Mouse (Mus musculus) limb, embryonic 11.5 days (tissue): ENCODE measurements around the gene Brat1. TPM values are rescaled to one million over a fixed set of nuclear protein-coding genes. Genes with fewer than 3 reads are reported as not detected.
A peak's percentile ranks its signal among the peaks of the same experiment; 100 is the strongest.

Source experiments
- ATAC-seq: fragments of 200-750 bp; cut with Nextera tagmentation; 2 replicates; pipeline ENCODE4 v1.8.0; 2017; ENCODE audit warnings: low read depth; ENCODE audit not compliant: insufficient number of reproducible peaks, low FRiP score, low TSS enrichment
- DNase-seq: peaks from one replicate; pipeline ENCODE4 v3.0.0-alpha.2; 2015; ENCODE audit warnings: low spot score
- H3K27ac ChIP-seq: fragments of 300-500 bp; sonication (generic); replicated peaks from 2 replicates; pipeline ENCODE4 v1.5.1; 2014; ENCODE audit warnings: low read depth, mild to moderate bottlenecking, low read length
- H3K27me3 ChIP-seq: fragments of 300-500 bp; sonication (generic); 2 replicates; pipeline ENCODE4 v1.6.1; 2014; ENCODE audit warnings: mild to moderate bottlenecking, low read length, mixed read lengths; ENCODE audit not compliant: control insufficient read depth, insufficient read depth
- H3K36me3 ChIP-seq: fragments of 300-500 bp; sonication (generic); 2 replicates; pipeline ENCODE4 v1.6.1; 2014; ENCODE audit warnings: mild to moderate bottlenecking, low read length, moderate library complexity, mixed read lengths; ENCODE audit not compliant: control insufficient read depth, insufficient read depth
- H3K4me1 ChIP-seq: fragments of 300-500 bp; sonication (generic); 2 replicates; pipeline ENCODE4 v1.6.1; 2014; ENCODE audit warnings: low read length, mixed read lengths; ENCODE audit not compliant: control insufficient read depth, insufficient read depth
- H3K4me2 ChIP-seq: fragments of 300-500 bp; sonication (generic); 2 replicates; pipeline ENCODE4 v1.6.1; 2014; ENCODE audit warnings: low read depth, mild to moderate bottlenecking, moderate library complexity; ENCODE audit not compliant: severe bottlenecking
- H3K4me3 ChIP-seq: fragments of 300-500 bp; sonication (generic); 2 replicates; pipeline ENCODE4 v1.5.1; 2014; ENCODE audit warnings: low read depth, low read length
- H3K9ac ChIP-seq: fragments of 300-500 bp; sonication (generic); 2 replicates; pipeline ENCODE4 v1.6.1; 2014; ENCODE audit warnings: mild to moderate bottlenecking, low read length
- H3K9me3 ChIP-seq: fragments of 300-500 bp; sonication (generic); 2 replicates; pipeline ENCODE4 v1.6.1; 2016; ENCODE audit warnings: low read length; ENCODE audit not compliant: control insufficient read depth
- WGBS: fragments of 180-500 bp; shearing (Covaris S2); extraction: QIAGEN DNeasy Blood & Tissue Kit; methylation state at CpG from one replicate; pipeline ENCODE4 v1.1.7; 2014; 5-methylcytosine and 5-hydroxymethylcytosine counted together
- polyA plus RNA-seq: library from polyadenylated mRNA; unstranded; fragments of >200 nt; fragmentation: Nextera tagmentation; extraction: Ambion mirVana; gene quantifications from 2 replicates; pipeline ENCODE4 v1.2.1, GENCODE M21; 2014

Gene Brat1
- polyA plus RNA-seq, 1 experiment from 2014 or later: 12.0 TPM

DNA sequence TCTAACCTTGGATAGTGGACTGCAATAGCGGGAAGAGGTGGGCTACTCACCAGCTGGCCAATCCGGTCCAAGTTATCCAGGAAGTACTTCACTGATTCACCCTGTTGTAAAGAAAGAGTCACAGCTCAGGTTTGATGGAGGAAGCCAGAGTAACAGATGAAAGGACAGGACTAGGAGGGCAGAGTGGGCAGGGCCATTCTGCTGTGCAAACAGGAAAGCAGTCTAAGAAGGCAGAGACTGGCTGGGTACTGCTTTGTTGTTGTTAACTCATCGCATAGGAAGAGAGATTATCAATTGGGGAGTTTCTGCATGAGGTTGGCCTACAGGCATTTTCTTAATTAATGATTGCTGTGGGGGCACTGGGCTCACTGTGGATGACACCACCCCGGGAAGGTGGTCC lies 57.7 kb downstream of the Brat1 start:
- H3K27me3 ChIP-seq: no peaks in the 10 kb centered on the region
- H3K4me3 ChIP-seq: no peak overlapping the region
- DNase-seq (no peak), ATAC-seq (no peak)
- WGBS: 92% methylated on average over 4 of the region's 4 CpGs
- peaks cover 14% of the 10 kb centered on the region for H3K36me3 ChIP-seq
- H3K27ac ChIP-seq: no peak overlapping the region
- no peaks in the 10 kb centered on the region for H3K4me1 ChIP-seq
- no peaks in the 10 kb centered on the region for H3K9me3 ChIP-seq
- no peak overlapping the region for H3K9ac ChIP-seq
- H3K4me2 ChIP-seq: no peak overlapping the region

DNA sequence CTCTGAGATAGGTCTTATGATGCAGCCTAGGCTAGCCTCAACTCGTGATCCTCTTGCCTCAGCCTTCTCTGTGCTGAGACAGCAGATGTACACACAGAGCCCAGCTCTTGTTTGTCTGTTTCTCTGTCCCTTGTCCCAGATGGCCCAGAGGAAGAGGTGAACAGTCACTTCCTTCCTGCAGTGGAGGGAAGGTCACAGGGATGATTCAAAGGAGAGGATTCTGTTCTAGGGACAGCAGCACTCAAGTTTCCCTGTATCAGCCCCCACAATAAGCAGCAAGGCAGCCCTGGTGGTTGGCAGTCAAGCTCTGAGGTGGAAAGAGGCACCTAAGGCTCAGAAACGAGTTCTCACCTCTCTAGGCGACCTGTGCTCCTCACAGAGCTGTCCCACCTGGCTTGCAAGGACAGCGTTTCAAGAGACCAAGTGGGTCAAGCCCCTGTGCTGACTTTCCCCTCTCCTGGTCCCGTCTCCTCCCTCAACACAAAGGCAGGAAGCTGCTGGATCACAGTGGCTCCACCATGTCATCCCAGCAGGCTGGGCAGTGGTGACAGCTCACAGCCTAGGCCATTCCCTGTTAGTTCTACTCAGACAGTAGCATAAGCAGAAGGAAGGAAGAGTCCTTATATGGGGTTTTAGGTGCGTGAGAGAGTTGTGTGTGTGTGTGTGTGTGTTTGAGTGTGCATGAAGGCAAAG lies 60.3 kb downstream of the Brat1 start:
- ATAC-seq (no peak), DNase-seq (no peak)
- H3K4me2 ChIP-seq: no peak overlapping the region
- peaks cover 4% of the 10 kb centered on the region; the same call in 1 of the 2 replicates for H3K4me1 ChIP-seq
- H3K9ac ChIP-seq: no peak overlapping the region
- peaks cover 8% of the 10 kb centered on the region for H3K36me3 ChIP-seq
- no peaks in the 10 kb centered on the region for H3K27me3 ChIP-seq
- 78% methylated on average over 6 of the region's 6 CpGs for WGBS
- no peak overlapping the region for H3K4me3 ChIP-seq
- H3K9me3 ChIP-seq: no peaks in the 10 kb centered on the region
- peak overlapping the region; percentile 1; the same call in 1 of the 2 replicates for H3K27ac ChIP-seq

DNA sequence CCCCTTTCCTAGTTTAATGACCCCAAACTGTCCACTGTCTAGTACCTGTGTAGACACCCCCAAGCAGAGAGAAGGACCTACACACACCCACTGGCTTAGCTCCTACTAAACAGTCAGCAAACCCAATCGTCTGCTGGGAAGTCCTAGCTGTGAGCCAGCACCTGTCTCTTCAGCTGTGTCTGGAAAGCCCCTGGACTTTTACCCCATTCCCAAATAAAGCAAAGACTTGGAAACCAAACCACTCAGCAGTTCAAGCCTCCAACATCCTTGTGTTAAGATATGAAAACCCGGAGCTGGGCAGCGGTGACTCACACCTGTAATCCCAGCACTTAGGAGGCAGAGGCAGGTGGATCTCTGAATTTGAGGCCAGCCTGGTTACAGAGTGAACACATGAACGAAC lies 61.8 kb downstream of the Brat1 start:
- Histone ChIP-seq H3K4me1 (peaks cover 5% of the 10 kb centered on the region), H3K36me3 (peaks cover 3% of the 10 kb centered on the region; the same call in 1 of the 2 replicates), H3K27ac (no peak overlapping the region)

DNA sequence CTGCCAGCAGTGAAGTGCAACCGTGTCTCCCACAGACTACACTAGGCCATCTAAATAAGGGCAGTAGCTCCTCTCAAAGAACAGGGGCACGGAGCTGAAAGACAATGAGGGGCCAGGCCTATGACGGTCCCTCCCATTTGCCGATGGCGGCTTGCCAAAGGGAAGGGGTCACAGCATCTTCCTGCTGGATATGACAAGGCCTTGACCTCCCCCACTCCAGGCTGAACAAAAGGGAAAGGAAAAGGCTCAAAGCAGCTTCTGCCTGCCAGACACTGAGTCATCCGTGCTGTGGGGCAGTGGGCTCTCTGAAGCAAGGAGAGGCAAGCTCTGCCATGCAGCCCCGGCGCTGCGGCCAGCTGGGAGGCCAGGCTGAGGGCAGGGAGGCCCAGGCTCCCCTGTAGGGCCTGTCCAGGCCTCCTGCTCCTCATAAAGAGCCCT lies 62.9 kb downstream of the Brat1 start:
- Histone ChIP-seq H3K27me3 (no peaks in the 10 kb centered on the region), H3K9ac (no peak overlapping the region), H3K36me3 (peaks cover 3% of the 10 kb centered on the region; the same call in 1 of the 2 replicates), H3K4me1 (peaks cover 9% of the 10 kb centered on the region), H3K4me2 (no peak overlapping the region), H3K4me3 (no peak overlapping the region), H3K9me3 (no peaks in the 10 kb centered on the region), H3K27ac (0 out of 2 replicates have a peak overlapping the region, but pooled peaks have one; percentile 3)
- ATAC-seq (no peak), DNase-seq (no peak)
- WGBS: 60% methylated on average over 9 of the region's 9 CpGs

More for the DNA sequence above, 61.8 kb downstream of the Brat1 start:
- no peak for DNase-seq
- no peak for ATAC-seq
- no peak overlapping the region for H3K4me2 ChIP-seq
- H3K9me3 ChIP-seq: no peaks in the 10 kb centered on the region
- 92% methylated on average over 4 of the region's 4 CpGs for WGBS
- no peak overlapping the region for H3K9ac ChIP-seq
- no peak overlapping the region for H3K4me3 ChIP-seq
- H3K27me3 ChIP-seq: no peaks in the 10 kb centered on the region

DNA sequence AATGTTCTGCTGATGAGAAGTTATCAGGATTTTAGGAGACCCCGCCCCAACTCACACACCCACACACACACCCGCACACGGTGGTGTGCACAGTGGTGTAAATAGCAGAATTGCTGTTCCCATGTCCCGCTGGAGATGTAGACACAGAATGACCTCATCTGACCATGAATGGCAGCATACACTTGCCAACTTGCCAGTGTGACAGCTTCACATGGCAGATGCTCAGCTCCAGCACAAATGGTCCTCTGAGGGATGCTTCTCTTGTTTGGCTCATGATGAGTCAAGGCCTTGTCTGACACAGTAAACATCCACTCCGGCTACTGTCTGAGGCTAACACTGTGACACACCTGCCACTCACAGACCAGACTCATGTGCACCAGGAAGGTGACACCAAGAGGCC lies 63.5 kb downstream of the Brat1 start:
- peaks cover 3% of the 10 kb centered on the region; the same call in 1 of the 2 replicates for H3K36me3 ChIP-seq
- no peak overlapping the region for H3K4me3 ChIP-seq
- peaks cover 9% of the 10 kb centered on the region for H3K4me1 ChIP-seq
- no peak overlapping the region for H3K9ac ChIP-seq
- 92% methylated on average over 5 of the region's 5 CpGs for WGBS
- 0 out of 2 replicates have a peak overlapping the region, but pooled peaks have one; percentile 3 for H3K27ac ChIP-seq
- H3K27me3 ChIP-seq: no peaks in the 10 kb centered on the region
- no peaks in the 10 kb centered on the region for H3K9me3 ChIP-seq
- no peak for DNase-seq
- ATAC-seq: no peak
- H3K4me2 ChIP-seq: no peak overlapping the region

Other genes starting within 250 kb of the Brat1 start
- gene Chst12, start 199.5 kb upstream of the Brat1 start, polyA plus RNA-seq: 11.9 and 16.6 TPM in 2 replicates
- not detected in 2 replicates for gene Grifin, start 139.9 kb upstream of the Brat1 start, polyA plus RNA-seq
- 9.0 and 10.8 TPM in 2 replicates for gene Lfng, start 97.7 kb upstream of the Brat1 start, polyA plus RNA-seq
- 51.4 and 58.3 TPM in 2 replicates for gene Ttyh3, start 56.0 kb upstream of the Brat1 start, polyA plus RNA-seq
- 15.1 and 22.7 TPM in 2 replicates for gene Iqce, start 2.6 kb upstream of the Brat1 start, polyA plus RNA-seq
- 0.52 and 0.71 TPM in 2 replicates for gene Amz1, start 19.1 kb downstream of the Brat1 start, polyA plus RNA-seq
- gene Gna12, start 125.4 kb downstream of the Brat1 start, polyA plus RNA-seq: 34.5 and 48.7 TPM in 2 replicates